Mouse (Mus musculus) neural tube, embryonic 11.5 days (tissue): ENCODE data around the gene Col26a1. TPM values are rescaled to one million over a fixed set of nuclear protein-coding genes. Genes with fewer than 3 reads are reported as not detected.

Experiments used
- ATAC-seq: fragments of 200-750 bp; cut with Nextera tagmentation; 2 replicates; pipeline ENCODE4 v1.8.0; 2017; ENCODE audit warnings: moderate number of reproducible peaks, mild to moderate bottlenecking, moderate TSS enrichment, moderate library complexity; ENCODE audit not compliant: insufficient read depth, low FRiP score, low TSS enrichment
- DNase-seq: peaks from one replicate; pipeline ENCODE4 v3.0.0-alpha.2; 2015; ENCODE audit warnings: low spot score
- H3K27ac ChIP-seq: fragments of 300-500 bp; sonication (generic); 2 replicates; pipeline ENCODE4 v1.5.1; 2014; ENCODE audit warnings: low read depth, mild to moderate bottlenecking, low read length
- H3K27me3 ChIP-seq: fragments of 300-500 bp; sonication (generic); 2 replicates; pipeline ENCODE4 v1.6.1; 2014; ENCODE audit warnings: mild to moderate bottlenecking, low read length, mixed read lengths; ENCODE audit not compliant: control insufficient read depth, insufficient read depth
- H3K36me3 ChIP-seq: fragments of 300-500 bp; sonication (generic); 2 replicates; pipeline ENCODE4 v1.6.1; 2014; ENCODE audit warnings: mild to moderate bottlenecking, low read length, moderate library complexity, mixed read lengths; ENCODE audit not compliant: control insufficient read depth, insufficient read depth
- H3K4me1 ChIP-seq: fragments of 300-500 bp; sonication (generic); 2 replicates; pipeline ENCODE4 v1.6.1; 2014; ENCODE audit warnings: low read length, mixed read lengths; ENCODE audit not compliant: control insufficient read depth, insufficient read depth
- H3K4me2 ChIP-seq: fragments of 300-500 bp; sonication (generic); 2 replicates; pipeline ENCODE4 v1.6.1; 2014; ENCODE audit warnings: low read depth, mild to moderate bottlenecking, moderate library complexity
- H3K4me3 ChIP-seq: fragments of 300-500 bp; sonication (generic); 2 replicates; pipeline ENCODE4 v1.5.1; 2014; ENCODE audit warnings: low read depth, low read length
- H3K9ac ChIP-seq: fragments of 300-500 bp; sonication (generic); 2 replicates; pipeline ENCODE4 v1.6.1; 2014; ENCODE audit warnings: mild to moderate bottlenecking, low read length
- H3K9me3 ChIP-seq: fragments of 300-500 bp; sonication (generic); 2 replicates; pipeline ENCODE4 v1.6.1; 2016; ENCODE audit warnings: low read length; ENCODE audit not compliant: control insufficient read depth
- WGBS: fragments of 180-500 bp; shearing (Covaris S2); extraction: QIAGEN DNeasy Blood & Tissue Kit; methylation state at CpG from one replicate; pipeline ENCODE4 v1.1.7; 2014; 5-methylcytosine and 5-hydroxymethylcytosine counted together
- polyA plus RNA-seq: library from polyadenylated mRNA; unstranded; fragments of >200 nt; fragmentation: Nextera tagmentation; extraction: Ambion mirVana; gene quantifications from 2 replicates; pipeline ENCODE4 v1.2.1, GENCODE M21; 2014

Gene Col26a1
- polyA plus RNA-seq, 1 experiment from 2014 or later: 51.6 TPM

DNA sequence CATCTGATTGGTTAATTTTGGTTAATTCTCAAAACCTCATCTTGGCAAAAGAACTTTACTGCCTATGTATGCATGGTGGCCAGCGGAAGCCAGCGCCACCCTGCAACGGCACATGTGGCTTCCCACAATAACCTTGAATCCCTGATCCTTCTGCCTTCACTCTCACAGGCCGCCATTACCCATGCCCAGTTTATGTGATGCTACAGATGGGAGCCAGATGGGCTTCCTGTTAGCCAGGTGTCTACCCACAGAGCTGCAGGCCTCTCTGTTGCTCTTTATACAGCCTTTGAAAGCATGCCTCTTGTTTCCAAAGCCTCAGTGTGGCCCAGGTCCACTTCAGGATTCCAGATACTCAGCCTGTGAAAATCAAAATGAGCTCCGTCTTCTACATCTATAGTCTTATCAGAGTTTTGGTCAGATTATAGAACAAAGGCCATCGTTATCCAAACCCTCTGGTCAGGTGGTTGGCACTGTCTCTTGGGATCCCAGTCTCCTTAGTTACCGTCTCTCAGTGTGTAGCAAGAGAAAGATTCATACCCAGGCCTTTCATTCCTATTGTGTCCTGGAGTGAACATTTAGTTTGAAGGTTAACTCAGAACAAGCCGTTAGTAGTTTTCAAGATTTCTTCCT, 34.7 kb upstream of the Col26a1 start:
- Histone ChIP-seq H3K27ac (no peak overlapping the region), H3K4me2 (no peak overlapping the region), H3K9me3 (no peaks in the 10 kb centered on the region), H3K4me3 (no peak overlapping the region), H3K9ac (no peak overlapping the region), H3K27me3 (no peaks in the 10 kb centered on the region), H3K4me1 (peaks cover 5% of the 10 kb centered on the region), H3K36me3 (peaks cover 4% of the 10 kb centered on the region; the same call in 1 of the 2 replicates)
- WGBS: 94% methylated on average over 8 of the region's 8 CpGs
- DNase-seq (no peak), ATAC-seq (no peak)

- no peaks in the 10 kb centered on the region for H3K9me3 ChIP-seq
- 84% methylated on average over 3 of the region's 3 CpGs for WGBS
- H3K4me1 ChIP-seq: 0 out of 2 replicates have a peak, but pooled peaks cover 2% of the 10 kb centered on the region
- H3K36me3 ChIP-seq: peaks cover 4% of the 10 kb centered on the region; the same call in 1 of the 2 replicates
- H3K27me3 ChIP-seq: no peaks in the 10 kb centered on the region
- H3K4me3 ChIP-seq: no peak overlapping the region
- 0 out of 2 replicates have a peak overlapping the region, but pooled peaks have one; percentile 8 for H3K27ac ChIP-seq
- H3K4me2 ChIP-seq: no peak overlapping the region
- no peak for ATAC-seq
- H3K9ac ChIP-seq: no peak overlapping the region
- no peak for DNase-seq
Measured at GRCm38 (mm10) chr5:136914183-136914582, 31.2 kb upstream of the Col26a1 start.

- ATAC-seq (peak; percentile 92), DNase-seq (peak; percentile 90)
- H3K9me3 ChIP-seq: no peaks in the 10 kb centered on the region
- H3K27me3 ChIP-seq: no peaks in the 10 kb centered on the region
- peak within 1 kb of the TSS; percentile 73 for H3K4me3 ChIP-seq
- peak within 1 kb of the TSS; percentile 76 for H3K4me2 ChIP-seq
- no peak within 1 kb of the TSS for H3K27ac ChIP-seq
- peaks cover 2% of the 10 kb centered on the region; the same call in 1 of the 2 replicates for H3K4me1 ChIP-seq
- peak within 1 kb of the TSS; percentile 70 for H3K9ac ChIP-seq
- 10% methylated on average over 32 of the region's 32 CpGs for WGBS
- H3K36me3 ChIP-seq: 0 out of 2 replicates have a peak, but pooled peaks cover 2% of the 10 kb centered on the region
Measured at GRCm38 (mm10) chr5:136907991-136908857, 25.2 kb upstream of the Col26a1 start, which contains the start of gene Ift22. Gene Ift22 (plus strand): TSS chr5:136908150.

DNA sequence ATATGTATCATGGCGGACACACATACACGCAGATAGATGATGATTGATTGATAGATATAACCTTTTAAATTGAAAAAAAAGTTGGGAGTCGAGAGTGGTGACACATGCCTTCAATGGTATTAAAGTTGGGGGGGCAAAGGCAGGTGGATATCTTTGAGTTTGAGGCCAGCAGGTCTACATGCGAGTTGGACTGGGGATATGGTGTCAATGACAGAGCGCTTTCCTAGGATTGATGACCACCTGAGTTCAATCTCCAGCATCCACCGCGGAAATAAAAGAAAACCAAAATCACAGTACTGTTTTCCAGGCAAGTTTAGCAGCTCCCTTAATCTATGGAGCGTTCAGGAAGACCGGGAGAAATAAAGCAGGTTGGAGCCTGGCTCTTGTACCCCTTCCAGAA, 24.6 kb upstream of the Col26a1 start:
- Histone ChIP-seq H3K4me2 (peak overlapping the region; percentile 76), H3K36me3 (no peaks in the 10 kb centered on the region), H3K4me3 (peak overlapping the region; percentile 73), H3K27me3 (no peaks in the 10 kb centered on the region), H3K4me1 (peaks cover 2% of the 10 kb centered on the region; the same call in 1 of the 2 replicates), H3K27ac (no peak overlapping the region), H3K9me3 (no peaks in the 10 kb centered on the region), H3K9ac (peak overlapping the region; percentile 32; the same call in 1 of the 2 replicates)
- peak; percentile 31; the same call in 1 of the 2 replicates for ATAC-seq
- 45% methylated on average over 9 of the region's 9 CpGs for WGBS
- DNase-seq: no peak

- Histone ChIP-seq H3K4me2 (no peak overlapping the region), H3K36me3 (no peaks in the 10 kb centered on the region), H3K4me3 (no peak overlapping the region), H3K9me3 (no peaks in the 10 kb centered on the region), H3K9ac (no peak overlapping the region), H3K27ac (no peak overlapping the region), H3K4me1 (peaks cover 2% of the 10 kb centered on the region; the same call in 1 of the 2 replicates), H3K27me3 (no peaks in the 10 kb centered on the region)
- ATAC-seq (no peak), DNase-seq (no peak)
- WGBS: 47% methylated on average over 7 of the region's 7 CpGs
Measured at GRCm38 (mm10) chr5:136905630-136906029, 22.6 kb upstream of the Col26a1 start.

GRCm38 (mm10) chr5:136904621-136905020, 21.6 kb upstream of the Col26a1 start:
- ATAC-seq (no peak), DNase-seq (no peak)
- Histone ChIP-seq H3K9me3 (no peaks in the 10 kb centered on the region), H3K4me1 (no peaks in the 10 kb centered on the region; the same call in 1 of the 2 replicates), H3K27me3 (no peaks in the 10 kb centered on the region), H3K9ac (no peak overlapping the region), H3K4me3 (no peak overlapping the region), H3K36me3 (no peaks in the 10 kb centered on the region), H3K27ac (no peak overlapping the region), H3K4me2 (no peak overlapping the region)
- whole genome bisulfite sequencing: 56% methylated on average over 3 of the region's 3 CpGs

DNA sequence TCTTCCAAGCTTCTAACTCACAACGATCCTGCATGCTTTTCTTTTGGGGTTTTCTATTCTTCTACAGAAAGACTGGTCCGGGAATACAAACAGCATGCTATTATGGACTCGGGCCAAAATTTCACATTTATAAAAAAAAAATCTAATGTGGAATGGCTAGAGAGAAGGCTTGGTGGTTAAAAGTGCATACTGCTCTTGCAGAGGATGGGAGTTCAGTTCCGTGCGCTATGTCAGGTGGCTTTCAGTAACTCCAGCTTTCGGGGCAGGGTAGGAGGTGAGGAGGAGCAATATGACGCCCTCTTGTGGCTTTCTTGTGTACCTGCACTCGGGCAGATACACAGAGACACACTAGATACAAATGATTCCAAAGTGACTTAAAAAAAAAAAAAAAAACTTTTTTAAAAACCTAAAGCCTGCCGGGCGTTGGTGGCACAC, 12.5 kb upstream of the Col26a1 start:
- no peak for DNase-seq
- ATAC-seq: no peak
- Histone ChIP-seq H3K4me2 (no peak overlapping the region), H3K4me1 (no peaks in the 10 kb centered on the region), H3K9me3 (no peaks in the 10 kb centered on the region), H3K4me3 (no peak overlapping the region), H3K36me3 (no peaks in the 10 kb centered on the region), H3K27me3 (no peaks in the 10 kb centered on the region), H3K9ac (no peak overlapping the region), H3K27ac (no peak overlapping the region)
- 68% methylated on average over 10 of the region's 10 CpGs for WGBS

- DNase-seq (no peak), ATAC-seq (no peak)
- H3K9me3 ChIP-seq: no peaks in the 10 kb centered on the region
- H3K27me3 ChIP-seq: no peaks in the 10 kb centered on the region
- no peak overlapping the region for H3K4me3 ChIP-seq
- H3K9ac ChIP-seq: no peak overlapping the region
- no peak overlapping the region for H3K27ac ChIP-seq
- H3K36me3 ChIP-seq: no peaks in the 10 kb centered on the region
- no peaks in the 10 kb centered on the region for H3K4me1 ChIP-seq
- no peak overlapping the region for H3K4me2 ChIP-seq
- 60% methylated on average over 25 of the region's 25 CpGs for WGBS
Measured at GRCm38 (mm10) chr5:136894840-136895528, 12.0 kb upstream of the Col26a1 start.
